Mouse (Mus musculus): ENCODE data around the gene Fut2.

GRCm38 (mm10) chr7:45682144-45683126, 16.2 kb upstream of the Fut2 start:
- TF ChIP-seq CTCF (IDR thresholded peaks at IDR 0.05; ENCODE audit: extremely low read depth, insufficient read depth, low read length) (peak; percentile 99), POLR2A (IDR thresholded peaks at IDR 0.05; ENCODE audit: extremely low read depth, insufficient read depth, low read length) (peak; percentile 47; the same call in 1 of the 2 replicates)

All from cortical plate, adult 2 months (tissue).